Mouse (Mus musculus) cerebellum, adult 2 months (tissue): ENCODE data around the gene Zfp362. TPM values are rescaled to one million over a fixed set of nuclear protein-coding genes. Genes with fewer than 3 reads are reported as not detected.

Experiments
- DNase-seq, 2 experiments: peaks; one replicate each; pipeline ENCODE4 v3.0.0; 2021
- H3K27ac ChIP-seq: fragments of 200-500 bp; 2 replicates; pipeline ENCODE4 v1.5.1; 2012; ENCODE audit warnings: low read length, control low read depth, inconsistent platforms; ENCODE audit not compliant: insufficient read depth
- H3K27me3 ChIP-seq: fragments of 200-500 bp; 2 replicates; pipeline ENCODE4 v1.6.1; 2012; ENCODE audit warnings: inconsistent platforms, mild to moderate bottlenecking, low read length, moderate library complexity; ENCODE audit not compliant: control insufficient read depth, insufficient read depth
- H3K4me1 ChIP-seq: fragments of 200-500 bp; 2 replicates; pipeline ENCODE4 v1.6.1; 2011; ENCODE audit warnings: low read length; ENCODE audit not compliant: control insufficient read depth, insufficient read depth
- H3K4me3 ChIP-seq: fragments of 200-500 bp; replicated peaks from 2 replicates; pipeline ENCODE3; 2011; ENCODE audit warnings: mild to moderate bottlenecking, low read depth, low read length, control low read depth; ENCODE audit not compliant: insufficient read depth
- CTCF ChIP-seq: fragments of 200-500 bp; IDR thresholded peaks from 2 replicates; pipeline ENCODE4 v1.5.1; 2011; ENCODE audit warnings: low read depth, mild to moderate bottlenecking, control low read depth, low read length, moderate library complexity, borderline replicate concordance; ENCODE audit not compliant: insufficient read depth
- POLR2A ChIP-seq: fragments of 200-500 bp; IDR thresholded peaks from 2 replicates; pipeline ENCODE4 v1.6.1; 2011; ENCODE audit warnings: low read length, control low read depth, borderline replicate concordance; ENCODE audit not compliant: insufficient read depth
- WGBS: fragments of 180-500 bp; shearing (Covaris S2); methylation state at CpG from one replicate; pipeline ENCODE4 v1.1.7; 2018; 5-methylcytosine and 5-hydroxymethylcytosine counted together
- polyA plus RNA-seq: library from polyadenylated mRNA; depleted of rRNA; stranded (reverse); fragments of >200 nt; gene quantifications from 2 replicates; pipeline ENCODE4 v1.2.3, GENCODE M21; 2012

Zfp362 gene
- polyA plus RNA-seq, 1 experiment = 24.8 TPM

DNA sequence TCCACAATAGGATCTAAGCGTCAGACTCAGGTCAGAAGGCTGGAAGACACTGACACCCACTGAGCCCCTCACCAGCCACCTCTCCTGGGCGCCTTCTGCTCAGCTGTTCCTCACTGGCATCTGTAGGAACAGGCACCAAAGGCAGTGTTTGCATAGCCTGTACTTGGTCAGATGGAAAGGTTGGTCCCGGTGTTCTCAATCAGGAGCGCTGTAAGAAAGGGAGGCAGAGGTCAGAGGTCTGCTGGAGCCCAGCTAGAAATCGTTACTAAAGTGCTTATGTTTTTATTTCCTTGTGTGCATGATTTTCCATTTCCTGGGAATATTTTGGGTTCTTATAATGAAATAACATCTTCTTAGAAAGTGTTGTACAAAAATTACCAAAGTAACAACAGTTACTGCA lies 63.9 kb downstream of the Zfp362 start:
- peak in 1 of 2 experiments; percentile 6 for DNase-seq
- Histone ChIP-seq H3K4me3 (no peak overlapping the region), H3K27ac (no peak overlapping the region), H3K4me1 (peaks cover 43% of the 10 kb centered on the region), H3K27me3 (no peaks in the 10 kb centered on the region)
- TF ChIP-seq POLR2A = no peak
- TF ChIP-seq CTCF = no peak
- 29% methylated on average over 5 of the region's 5 CpGs for WGBS

DNA sequence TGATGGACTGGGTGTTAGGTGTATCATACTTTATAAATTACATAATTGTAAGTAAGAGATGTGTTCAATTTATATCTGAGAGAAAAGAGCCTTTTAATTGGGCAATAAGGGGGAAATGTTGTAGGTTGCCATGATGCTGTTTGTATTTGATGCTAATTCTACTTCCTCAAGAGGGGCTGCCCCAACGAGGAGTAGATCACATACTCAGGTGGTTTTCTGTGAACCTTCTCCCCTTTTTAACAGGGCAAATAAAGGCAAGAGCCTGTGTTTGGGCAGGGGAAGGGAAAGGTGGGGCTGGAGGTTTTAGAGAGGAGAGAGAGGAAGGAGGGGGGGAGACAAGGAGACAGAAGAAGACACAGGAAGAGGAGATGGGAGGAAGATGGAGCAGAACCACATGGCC lies 65.0 kb downstream of the Zfp362 start:
- no peaks in the 10 kb centered on the region for H3K27me3 ChIP-seq
- H3K27ac ChIP-seq = no peak overlapping the region
- 39% methylated on average over 1 of the region's 1 CpGs for WGBS
- TF ChIP-seq CTCF = no peak
- no peak for TF ChIP-seq POLR2A
- H3K4me3 ChIP-seq = no peak overlapping the region
- H3K4me1 ChIP-seq = peaks cover 46% of the 10 kb centered on the region
- DNase-seq = peak in 1 of 2 experiments; percentile 5

DNA sequence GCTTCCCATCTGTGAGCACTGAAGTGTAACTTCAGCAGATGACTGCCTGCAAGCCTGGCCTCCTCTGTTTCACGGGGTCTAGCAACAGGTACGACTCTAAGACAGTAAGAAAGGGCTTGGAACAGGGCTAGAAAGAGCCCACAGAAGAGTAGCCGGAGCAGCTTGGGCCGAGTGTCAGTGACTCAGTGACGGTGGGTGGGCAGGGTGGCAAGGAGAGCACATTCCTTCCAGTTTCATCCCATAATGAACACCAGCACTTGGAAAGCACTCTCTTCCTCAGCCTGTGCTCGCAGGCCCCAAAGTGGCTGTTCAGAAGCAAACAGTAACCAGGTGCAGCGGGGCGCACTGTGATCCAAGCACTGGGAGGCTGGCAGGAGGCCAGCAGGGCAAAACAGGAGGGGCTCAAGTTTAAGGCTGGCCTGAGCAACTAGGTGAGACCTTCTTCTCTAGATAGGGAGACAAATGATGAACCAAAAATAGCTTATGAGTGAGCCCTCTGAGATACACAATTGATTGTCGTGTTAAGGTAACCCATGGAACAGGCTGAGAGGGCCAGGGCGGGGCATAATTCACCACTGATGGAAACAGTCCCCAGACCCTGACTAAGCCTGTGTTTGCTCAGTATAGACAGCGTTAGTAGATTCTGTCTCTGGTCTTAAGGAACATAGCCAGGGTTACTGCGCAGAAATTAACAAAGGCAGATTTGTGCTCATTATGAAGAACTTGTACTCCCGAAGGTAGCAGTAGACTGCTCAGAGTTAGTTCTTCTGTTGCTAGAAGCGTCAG lies 67.8 kb downstream of the Zfp362 start:
- WGBS = 16% methylated on average over 14 of the region's 14 CpGs
- H3K4me1 ChIP-seq = peaks cover 60% of the 10 kb centered on the region

DNA sequence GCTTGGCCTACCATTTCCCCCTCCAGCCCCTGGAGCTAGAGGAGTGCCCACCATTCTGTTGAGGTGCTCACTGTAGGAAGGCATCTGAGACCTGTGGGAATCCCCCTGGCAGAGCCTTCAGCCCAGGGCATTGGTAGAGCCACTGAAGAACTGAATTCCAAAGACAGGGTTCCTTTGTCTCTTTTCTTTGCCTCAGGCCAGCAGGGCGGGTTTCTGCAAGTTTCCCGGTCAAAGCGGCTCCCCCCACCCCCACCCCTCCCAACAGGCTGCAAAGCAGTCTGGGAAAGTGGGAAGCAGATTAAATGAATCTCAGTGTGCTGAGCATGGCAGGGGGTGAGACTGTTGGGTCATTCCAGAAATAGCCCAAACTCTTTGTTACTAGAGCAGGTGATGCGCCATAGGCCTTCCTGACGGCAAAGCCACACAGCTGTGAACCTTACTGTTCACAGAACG lies 68.7 kb downstream of the Zfp362 start:
- Histone ChIP-seq H3K4me1 (peaks cover 56% of the 10 kb centered on the region), H3K4me3 (no peak overlapping the region), H3K27me3 (no peaks in the 10 kb centered on the region), H3K27ac (peak overlapping the region; percentile 9; the same call in 1 of the 2 replicates)
- WGBS = under 1% methylated on average over 6 of the region's 6 CpGs
- peak in 1 of 2 experiments; percentile 60 for DNase-seq
- no peak for TF ChIP-seq POLR2A
- no peak for TF ChIP-seq CTCF

More for the DNA sequence above, 67.8 kb downstream of the Zfp362 start:
- no peaks in the 10 kb centered on the region for H3K27me3 ChIP-seq
- peak in 1 of 2 experiments; percentile 48 for DNase-seq
- H3K27ac ChIP-seq = peak overlapping the region; percentile 51; the same call in 1 of the 2 replicates
- H3K4me3 ChIP-seq = no peak overlapping the region
- TF ChIP-seq CTCF = no peak
- TF ChIP-seq POLR2A = peak; percentile 5; the same call in 1 of the 2 replicates

DNA sequence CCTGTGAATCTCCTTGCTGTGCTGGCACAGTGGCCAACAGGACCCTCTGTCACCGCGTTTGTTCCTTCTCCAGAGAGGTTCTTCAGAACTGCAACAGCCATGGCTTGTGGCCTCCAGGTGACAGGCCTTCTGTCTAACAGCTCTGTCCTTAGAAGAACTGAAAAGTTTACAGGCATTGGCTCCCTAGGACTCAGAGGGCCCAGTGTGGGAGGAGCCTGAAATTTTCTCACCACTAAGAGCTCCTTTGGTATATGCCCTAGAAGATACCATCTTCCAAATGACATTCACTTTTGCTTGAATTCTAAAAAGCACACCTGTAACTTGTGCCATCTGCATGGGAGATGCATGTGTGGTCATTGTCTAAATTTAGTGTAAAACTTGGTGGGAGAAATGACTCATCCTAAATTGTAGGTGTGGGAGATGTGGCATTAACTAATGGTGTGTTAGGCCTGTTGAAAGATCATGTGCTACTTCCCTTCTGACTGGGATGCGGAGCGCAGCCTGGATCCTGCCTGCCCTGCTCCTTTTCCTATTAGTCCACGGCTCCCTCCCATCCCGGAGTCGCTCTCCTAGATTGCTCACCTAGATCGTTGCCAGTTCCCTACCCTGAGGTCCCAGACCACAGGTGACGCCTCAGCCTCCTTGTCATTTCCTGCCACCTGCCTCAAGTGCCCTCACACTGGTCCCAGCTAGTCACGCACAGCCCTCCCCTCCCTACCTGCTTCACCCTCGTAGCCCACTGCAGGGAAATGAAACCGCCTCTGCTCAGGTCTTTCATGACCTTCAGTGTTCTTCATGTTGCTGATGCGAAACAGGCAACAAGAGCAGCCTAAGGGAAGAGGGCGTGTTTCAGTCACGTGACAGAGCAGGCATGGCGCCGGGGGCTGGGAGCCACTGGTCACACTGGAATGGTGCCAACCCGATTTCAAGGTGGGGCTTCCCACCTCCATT lies 70.8 kb downstream of the Zfp362 start:
- peaks cover 53% of the 10 kb centered on the region for H3K4me1 ChIP-seq
- H3K27me3 ChIP-seq = no peaks in the 10 kb centered on the region
- 8% methylated on average over 18 of the region's 18 CpGs for WGBS
- no peak overlapping the region for H3K4me3 ChIP-seq
- H3K27ac ChIP-seq = peak overlapping the region; percentile 31
- DNase-seq = peak in 1 of 2 experiments; percentile 65
- TF ChIP-seq CTCF = no peak

DNA sequence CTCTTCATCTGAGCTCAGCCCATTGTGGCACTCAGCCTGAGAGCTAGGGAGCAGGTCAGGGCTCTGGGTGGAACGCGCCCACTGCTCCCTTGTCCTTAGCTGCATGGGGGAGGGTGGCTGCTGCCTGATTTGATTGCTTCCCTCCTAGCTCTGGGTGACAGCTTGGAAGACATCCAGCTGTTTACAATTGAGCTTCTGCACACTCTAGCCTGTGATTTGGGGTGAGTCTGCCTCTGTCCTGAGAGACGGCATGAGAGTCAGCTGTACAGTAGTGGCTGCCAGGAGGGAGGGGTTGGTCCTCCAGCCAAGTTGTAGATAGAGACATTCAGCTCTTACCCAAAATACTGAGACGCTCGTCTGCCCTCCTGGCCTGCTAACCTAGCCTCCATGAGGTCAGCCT lies 71.6 kb downstream of the Zfp362 start:
- Histone ChIP-seq H3K27ac (peak overlapping the region; percentile 31), H3K27me3 (no peaks in the 10 kb centered on the region), H3K4me3 (peak overlapping the region; percentile 4), H3K4me1 (peaks cover 53% of the 10 kb centered on the region)
- 3% methylated on average over 5 of the region's 5 CpGs for WGBS
- TF ChIP-seq POLR2A (no peak), CTCF (no peak)
- DNase-seq = peak in 1 of 2 experiments; percentile 71

DNA sequence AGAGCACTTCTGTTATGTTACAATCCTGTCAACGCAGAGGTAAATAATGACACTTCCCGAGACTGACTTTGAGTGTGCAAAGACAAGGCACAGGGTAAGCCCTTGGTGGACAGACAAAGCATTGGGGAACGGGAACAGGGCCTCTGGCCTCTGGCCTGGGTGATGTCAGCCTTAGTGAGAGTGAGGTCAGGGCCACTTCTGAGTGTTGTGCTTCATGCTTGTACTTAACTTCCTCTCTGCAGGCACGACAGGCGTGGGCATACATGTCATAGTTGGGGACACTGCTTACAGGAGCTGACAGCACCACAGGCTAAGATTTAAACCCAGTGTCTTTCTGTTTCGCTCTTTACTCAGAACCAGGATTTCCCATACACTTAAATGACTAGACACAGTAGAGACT lies 72.3 kb downstream of the Zfp362 start:
- H3K27ac ChIP-seq = peak overlapping the region; percentile 31
- WGBS = 10% methylated on average over 6 of the region's 6 CpGs
- TF ChIP-seq CTCF = no peak
- no peak for TF ChIP-seq POLR2A
- no peak for DNase-seq
- peak overlapping the region; percentile 20 for H3K4me3 ChIP-seq
- no peaks in the 10 kb centered on the region for H3K27me3 ChIP-seq
- peaks cover 52% of the 10 kb centered on the region for H3K4me1 ChIP-seq
